Mouse (Mus musculus) layer of hippocampus, postnatal 14 days (tissue): Measurements from ENCODE around the gene Rpp40. TPM values are rescaled to one million over a fixed set of nuclear protein-coding genes. Genes with fewer than 3 reads are reported as not detected.

Experiments used
- DNase-seq, 2 experiments: peaks; one replicate each; pipeline ENCODE4 v3.0.0; 2021 to 2022; ENCODE audit warnings: low spot score in 2 of 2, mixed read lengths in 1 of 2
- total RNA-seq, 2 experiments: library from RNA; stranded (reverse); gene quantifications; 2 replicates each; pipeline ENCODE4 v1.2.3; 2021

Rpp40 gene
- total RNA-seq, 2 experiments from 2014 or later = 2.7 to 7.2 TPM

GRCm38 (mm10) chr13:35852851-35853575, 53.1 kb downstream of the Rpp40 start:
- DNase-seq = no peak

- DNase-seq = no peak
Observed at GRCm38 (mm10) chr13:35851581-35851980, 54.6 kb downstream of the Rpp40 start.

- DNase-seq = no peak
Observed at GRCm38 (mm10) chr13:35848694-35849093, 57.5 kb downstream of the Rpp40 start.

- DNase-seq = no peak
Observed at GRCm38 (mm10) chr13:35845306-35845705, 60.9 kb downstream of the Rpp40 start.

Other genes starting within 250 kb of the Rpp40 start
- gene Cdyl, start 246.5 kb downstream of the Rpp40 start, total RNA-seq = 10 to 100 TPM; 14.1 to 18.5 TPM
- 10 to 100 TPM; 11.9 to 13.3 TPM for gene Ppp1r3g, start 52.5 kb upstream of the Rpp40 start, total RNA-seq
- gene Fars2, start 211.1 kb upstream of the Rpp40 start, total RNA-seq = 10 to 100 TPM; 30.2 to 37.4 TPM
- gene Lyrm4, start 211.2 kb upstream of the Rpp40 start, total RNA-seq = 10 to 100 TPM; 18.9 to 19.8 TPM